Mouse (Mus musculus) midbrain, embryonic 11.5 days (tissue): ENCODE measurements at regions not wholly inside any gene's neighbourhood (a gene's known extent, or its start where the extent isn't known, plus 50 kb on each side); places are given as distances from the start of the nearest gene placed in this dataset.
A peak's percentile ranks its signal among the peaks of the same experiment; 100 is the strongest.

Experiments used
- ATAC-seq: fragments of 200-750 bp; cut with Nextera tagmentation; 2 replicates; pipeline ENCODE4 v1.8.0; 2017; ENCODE audit warnings: moderate TSS enrichment, moderate library complexity; ENCODE audit not compliant: low FRiP score
- DNase-seq: peaks from one replicate; pipeline ENCODE4 v3.0.0; 2015; ENCODE audit warnings: low spot score; ENCODE audit errors: missing footprints
- H3K27ac ChIP-seq: fragments of 300-500 bp; sonication (generic); 2 replicates; pipeline ENCODE4 v1.5.1; 2014; ENCODE audit warnings: low read depth, low read length
- H3K27me3 ChIP-seq: fragments of 300-500 bp; sonication (generic); 2 replicates; pipeline ENCODE4 v1.6.1; 2014; ENCODE audit warnings: mild to moderate bottlenecking, low read length, moderate library complexity, mixed read lengths; ENCODE audit not compliant: control insufficient read depth, insufficient read depth
- H3K36me3 ChIP-seq: fragments of 300-500 bp; sonication (generic); 2 replicates; pipeline ENCODE4 v1.6.1; 2014; ENCODE audit warnings: mild to moderate bottlenecking, low read length, moderate library complexity, mixed read lengths; ENCODE audit not compliant: control insufficient read depth, insufficient read depth
- H3K4me1 ChIP-seq: fragments of 300-500 bp; sonication (generic); 2 replicates; pipeline ENCODE4 v1.6.1; 2014; ENCODE audit warnings: low read length; ENCODE audit not compliant: control insufficient read depth, insufficient read depth
- H3K4me2 ChIP-seq: fragments of 300-500 bp; sonication (generic); 2 replicates; pipeline ENCODE4 v1.6.1; 2014; ENCODE audit warnings: mild to moderate bottlenecking, moderate library complexity
- H3K4me3 ChIP-seq: fragments of 300-500 bp; sonication (generic); 2 replicates; pipeline ENCODE4 v1.5.1; 2014; ENCODE audit warnings: low read depth, low read length
- H3K9ac ChIP-seq: fragments of 300-500 bp; sonication (generic); 2 replicates; pipeline ENCODE4 v1.6.1; 2014; ENCODE audit warnings: low read length
- H3K9me3 ChIP-seq: fragments of 300-500 bp; sonication (generic); 2 replicates; pipeline ENCODE4 v1.6.1; 2016; ENCODE audit warnings: low read length; ENCODE audit not compliant: control insufficient read depth
- WGBS: fragments of 180-500 bp; shearing (Covaris S2); extraction: QIAGEN DNeasy Blood & Tissue Kit; methylation state at CpG from one replicate; pipeline ENCODE4 v1.1.7; 2014; 5-methylcytosine and 5-hydroxymethylcytosine counted together

- H3K4me3 ChIP-seq: no peak overlapping the region
- no peak overlapping the region for H3K27ac ChIP-seq
- H3K9me3 ChIP-seq: no peaks in the 10 kb centered on the region
- no peak overlapping the region for H3K4me2 ChIP-seq
- H3K9ac ChIP-seq: no peak overlapping the region
- no peak for DNase-seq
- 90% methylated on average over 3 of the region's 3 CpGs for WGBS
- H3K27me3 ChIP-seq: no peaks in the 10 kb centered on the region
- no peak for ATAC-seq
- no peaks in the 10 kb centered on the region for H3K36me3 ChIP-seq
- H3K4me1 ChIP-seq: no peaks in the 10 kb centered on the region
Observed at GRCm38 (mm10) chr6:16150535-16150934, 430.1 kb downstream of the Mdfic start.

GRCm38 (mm10) chr6:16151478-16151877 lies 431.0 kb downstream of the Mdfic start:
- H3K4me2 ChIP-seq: no peak overlapping the region
- DNase-seq: no peak
- H3K4me3 ChIP-seq: no peak overlapping the region
- no peak for ATAC-seq
- no peak overlapping the region for H3K9ac ChIP-seq
- H3K36me3 ChIP-seq: no peaks in the 10 kb centered on the region
- H3K4me1 ChIP-seq: no peaks in the 10 kb centered on the region
- H3K27ac ChIP-seq: no peak overlapping the region
- H3K9me3 ChIP-seq: no peaks in the 10 kb centered on the region
- no peaks in the 10 kb centered on the region for H3K27me3 ChIP-seq

GRCm38 (mm10) chr6:16152691-16153090 lies 432.2 kb downstream of the Mdfic start:
- Histone ChIP-seq H3K36me3 (no peaks in the 10 kb centered on the region), H3K4me1 (no peaks in the 10 kb centered on the region), H3K9me3 (no peaks in the 10 kb centered on the region), H3K27me3 (no peaks in the 10 kb centered on the region), H3K4me3 (no peak overlapping the region), H3K4me2 (no peak overlapping the region), H3K9ac (no peak overlapping the region), H3K27ac (no peak overlapping the region)
- ATAC-seq (no peak), DNase-seq (no peak)
- WGBS: 63% methylated on average over 6 of the region's 6 CpGs

- DNase-seq (no peak), ATAC-seq (no peak)
- Histone ChIP-seq H3K4me1 (no peaks in the 10 kb centered on the region), H3K36me3 (no peaks in the 10 kb centered on the region), H3K9me3 (no peaks in the 10 kb centered on the region), H3K27ac (no peak overlapping the region), H3K4me2 (no peak overlapping the region), H3K4me3 (no peak overlapping the region), H3K27me3 (no peaks in the 10 kb centered on the region), H3K9ac (no peak overlapping the region)
- 94% methylated on average over 2 of the region's 2 CpGs for WGBS
Observed at GRCm38 (mm10) chr6:16165012-16165411, 444.6 kb downstream of the Mdfic start.

- Histone ChIP-seq H3K4me1 (no peaks in the 10 kb centered on the region), H3K9ac (no peak overlapping the region), H3K27ac (no peak overlapping the region), H3K36me3 (no peaks in the 10 kb centered on the region), H3K27me3 (no peaks in the 10 kb centered on the region), H3K9me3 (no peaks in the 10 kb centered on the region), H3K4me3 (no peak overlapping the region), H3K4me2 (no peak overlapping the region)
- DNase-seq (no peak), ATAC-seq (no peak)
- 88% methylated on average over 3 of the region's 3 CpGs for WGBS
Observed at GRCm38 (mm10) chr6:16171871-16172270, 451.4 kb downstream of the Mdfic start.

- Histone ChIP-seq H3K9ac (no peak overlapping the region), H3K4me2 (no peak overlapping the region), H3K9me3 (no peaks in the 10 kb centered on the region), H3K27ac (no peak overlapping the region), H3K36me3 (no peaks in the 10 kb centered on the region), H3K4me1 (no peaks in the 10 kb centered on the region), H3K4me3 (no peak overlapping the region), H3K27me3 (no peaks in the 10 kb centered on the region)
- DNase-seq (no peak), ATAC-seq (no peak)
- WGBS: 79% methylated on average over 5 of the region's 5 CpGs
Observed at GRCm38 (mm10) chr6:16177313-16177712, 456.9 kb downstream of the Mdfic start.

GRCm38 (mm10) chr6:16187983-16188550 lies 467.6 kb downstream of the Mdfic start:
- DNase-seq: no peak
- Histone ChIP-seq H3K4me3 (no peak overlapping the region), H3K27me3 (no peaks in the 10 kb centered on the region), H3K9ac (no peak overlapping the region), H3K4me2 (no peak overlapping the region), H3K36me3 (no peaks in the 10 kb centered on the region), H3K9me3 (no peaks in the 10 kb centered on the region), H3K27ac (no peak overlapping the region), H3K4me1 (no peaks in the 10 kb centered on the region)
- no peak for ATAC-seq
- WGBS: 75% methylated on average over 4 of the region's 4 CpGs

GRCm38 (mm10) chr6:16212975-16213374 lies 492.5 kb downstream of the Mdfic start:
- Histone ChIP-seq H3K36me3 (no peaks in the 10 kb centered on the region), H3K9me3 (no peaks in the 10 kb centered on the region), H3K9ac (no peak overlapping the region), H3K27ac (no peak overlapping the region), H3K4me3 (no peak overlapping the region), H3K4me2 (no peak overlapping the region), H3K4me1 (peaks cover 17% of the 10 kb centered on the region), H3K27me3 (no peaks in the 10 kb centered on the region)
- 9% methylated on average over 5 of the region's 5 CpGs for WGBS
- ATAC-seq: peak; percentile 94
- DNase-seq: peak; percentile 93

- Histone ChIP-seq H3K4me1 (peaks cover 17% of the 10 kb centered on the region), H3K4me2 (peak overlapping the region; percentile 6; the same call in 1 of the 2 replicates), H3K9ac (no peak overlapping the region), H3K4me3 (no peak overlapping the region), H3K9me3 (no peaks in the 10 kb centered on the region), H3K27me3 (no peaks in the 10 kb centered on the region), H3K36me3 (no peaks in the 10 kb centered on the region), H3K27ac (peak overlapping the region; percentile 30; the same call in 1 of the 2 replicates)
- DNase-seq (peak; percentile 86), ATAC-seq (peak; percentile 75)
- WGBS: 55% methylated on average over 4 of the region's 4 CpGs
Observed at GRCm38 (mm10) chr6:16213635-16214034, 493.2 kb downstream of the Mdfic start.
